Mouse (Mus musculus): ENCODE data around the gene Nr2f2.

The Nr2f2 gene

GRCm38 (mm10) chr7:70331243-70332063, 35.1 kb downstream of the Nr2f2 start:
- DNase-seq, result peak; percentile 86

GRCm38 (mm10) chr7:70330761-70331242, 35.7 kb downstream of the Nr2f2 start:
- DNase-seq, result no peak

GRCm38 (mm10) chr7:70330207-70330562, 36.4 kb downstream of the Nr2f2 start:
- DNase-seq, result no peak

GRCm38 (mm10) chr7:70329521-70330206, 36.9 kb downstream of the Nr2f2 start:
- DNase-seq, result no peak

GRCm38 (mm10) chr7:70329037-70329516, 37.5 kb downstream of the Nr2f2 start:
- DNase-seq, result no peak

- DNase-seq, result no peak
These were observed 38.1 kb downstream of the Nr2f2 start for GRCm38 (mm10) chr7:70328206-70329036.

GRCm38 (mm10) chr7:70327191-70327590, 39.3 kb downstream of the Nr2f2 start:
- DNase-seq, result no peak

- DNase-seq, result no peak
These were observed 40.1 kb downstream of the Nr2f2 start for GRCm38 (mm10) chr7:70326176-70327035.

- no peak for DNase-seq
These were observed 41.2 kb downstream of the Nr2f2 start for GRCm38 (mm10) chr7:70325381-70325780.

- DNase-seq, result no peak
These were observed 42.0 kb downstream of the Nr2f2 start for GRCm38 (mm10) chr7:70324541-70324940.

GRCm38 (mm10) chr7:70324041-70324440, 42.5 kb downstream of the Nr2f2 start:
- no peak for DNase-seq

- no peak for DNase-seq
These were observed 60.8 kb downstream of the Nr2f2 start for GRCm38 (mm10) chr7:70305716-70306115.

- DNase-seq, result no peak
These were observed 62.1 kb downstream of the Nr2f2 start for GRCm38 (mm10) chr7:70304426-70304825.
